Mouse (Mus musculus) forebrain, embryonic 13.5 days (tissue): ENCODE measurements around the gene Il10rb. TPM values are rescaled to one million over a fixed set of nuclear protein-coding genes. Genes with fewer than 3 reads are reported as not detected.

Experiments used
- polyA plus RNA-seq: library from polyadenylated mRNA; unstranded; fragments of >200 nt; fragmentation: Nextera tagmentation; extraction: Ambion mirVana; gene quantifications from 2 replicates; pipeline ENCODE4 v1.2.1, GENCODE M21; 2015

The Il10rb gene
- polyA plus RNA-seq, 1 experiment from 2014 or later, result 5.9 TPM

Other genes with a start within 250 kb of the Il10rb start
- 6.3 and 8.4 TPM in 2 replicates for gene Olig2, start 180.7 kb upstream of the Il10rb start, polyA plus RNA-seq
- 7.5 and 8.7 TPM in 2 replicates for gene Olig1, start 136.4 kb upstream of the Il10rb start, polyA plus RNA-seq
- 29.8 and 32.5 TPM in 2 replicates for gene Ifnar2, start 33.4 kb upstream of the Il10rb start, polyA plus RNA-seq
- gene Gm21970, start 14.4 kb upstream of the Il10rb start, polyA plus RNA-seq, result not detected in 2 replicates
- gene Ifnar1, start 79.1 kb downstream of the Il10rb start, polyA plus RNA-seq, result 45.9 and 47.4 TPM in 2 replicates
- gene Ifngr2, start 140.9 kb downstream of the Il10rb start, polyA plus RNA-seq, result 44.9 and 63.0 TPM in 2 replicates
- gene Tmem50b, start 191.6 kb downstream of the Il10rb start, polyA plus RNA-seq, result 49.9 and 55.6 TPM in 2 replicates
- 7.4 and 7.9 TPM in 2 replicates for gene Dnajc28, start 212.9 kb downstream of the Il10rb start, polyA plus RNA-seq
- gene Gart, start 240.8 kb downstream of the Il10rb start, polyA plus RNA-seq, result 95.7 and 96.4 TPM in 2 replicates
- gene Son, start 241.3 kb downstream of the Il10rb start, polyA plus RNA-seq, result 151 and 154 TPM in 2 replicates